Mouse (Mus musculus) forebrain, postnatal 0 days (tissue): ENCODE data around the gene Vax1. TPM values are rescaled to one million over a fixed set of nuclear protein-coding genes. Genes with fewer than 3 reads are reported as not detected.

Experiments
- ATAC-seq: fragments of 200-750 bp; cut with Nextera tagmentation; 2 replicates; pipeline ENCODE4 v1.8.0; 2017; ENCODE audit warnings: mild to moderate bottlenecking, moderate library complexity
- DNase-seq: peaks from one replicate; pipeline ENCODE4 v3.0.0-alpha.2; 2015
- H3K27ac ChIP-seq: fragments of 300-500 bp; sonication (generic); 2 replicates; pipeline ENCODE4 v1.5.1; 2014; ENCODE audit warnings: low read depth, mild to moderate bottlenecking, antibody characterized with exemption, low read length, moderate library complexity, mixed read lengths
- H3K27me3 ChIP-seq: fragments of 300-500 bp; sonication (generic); 2 replicates; pipeline ENCODE4 v1.6.1; 2014; ENCODE audit warnings: mild to moderate bottlenecking, low read length, mixed read lengths; ENCODE audit not compliant: insufficient read depth
- H3K36me3 ChIP-seq: fragments of 300-500 bp; sonication (generic); 2 replicates; pipeline ENCODE4 v1.6.1; 2014; ENCODE audit warnings: mild to moderate bottlenecking, moderate library complexity; ENCODE audit not compliant: insufficient read depth
- H3K4me1 ChIP-seq: fragments of 300-500 bp; sonication (generic); 2 replicates; pipeline ENCODE4 v1.6.1; 2014; ENCODE audit warnings: antibody characterized with exemption; ENCODE audit not compliant: insufficient read depth
- H3K4me2 ChIP-seq: fragments of 300-500 bp; sonication (generic); 2 replicates; pipeline ENCODE4 v1.6.1; 2014; ENCODE audit warnings: low read depth, mild to moderate bottlenecking, moderate library complexity
- H3K4me3 ChIP-seq: fragments of 300-500 bp; sonication (generic); 2 replicates; pipeline ENCODE4 v1.5.1; 2014; ENCODE audit warnings: low read depth, low read length, mixed read lengths
- H3K9ac ChIP-seq: fragments of 300-500 bp; sonication (generic); 2 replicates; pipeline ENCODE4 v1.6.1; 2014; ENCODE audit warnings: mild to moderate bottlenecking
- H3K9me3 ChIP-seq: fragments of 300-500 bp; sonication (generic); 2 replicates; pipeline ENCODE4 v1.6.1; 2016; ENCODE audit warnings: low read length
- CTCF ChIP-seq: sonication (generic); IDR thresholded peaks from 2 replicates; pipeline ENCODE4 v1.5.1; 2016; ENCODE audit warnings: antibody characterized with exemption, control low read depth, low read depth
- WGBS: fragments of 180-500 bp; shearing (Covaris S2); extraction: QIAGEN DNeasy Blood & Tissue Kit; methylation state at CpG from one replicate; pipeline ENCODE4 v1.1.7; 2014; 5-methylcytosine and 5-hydroxymethylcytosine counted together
- polyA plus RNA-seq: library from polyadenylated mRNA; unstranded; fragments of >200 nt; fragmentation: Nextera tagmentation; extraction: Ambion mirVana; gene quantifications from 2 replicates; pipeline ENCODE4 v1.2.1, GENCODE M21; 2015
- total RNA-seq: library from RNA; depleted of rRNA; stranded (reverse); fragments of >200 nt; gene quantifications from 2 replicates; pipeline ENCODE4 v1.2.3, GENCODE M21; 2014; rRNA removed

The Vax1 gene
- total RNA-seq (4.2 and 7.2 TPM in 2 replicates), polyA plus RNA-seq (1.8 and 3.2 TPM in 2 replicates)

DNA sequence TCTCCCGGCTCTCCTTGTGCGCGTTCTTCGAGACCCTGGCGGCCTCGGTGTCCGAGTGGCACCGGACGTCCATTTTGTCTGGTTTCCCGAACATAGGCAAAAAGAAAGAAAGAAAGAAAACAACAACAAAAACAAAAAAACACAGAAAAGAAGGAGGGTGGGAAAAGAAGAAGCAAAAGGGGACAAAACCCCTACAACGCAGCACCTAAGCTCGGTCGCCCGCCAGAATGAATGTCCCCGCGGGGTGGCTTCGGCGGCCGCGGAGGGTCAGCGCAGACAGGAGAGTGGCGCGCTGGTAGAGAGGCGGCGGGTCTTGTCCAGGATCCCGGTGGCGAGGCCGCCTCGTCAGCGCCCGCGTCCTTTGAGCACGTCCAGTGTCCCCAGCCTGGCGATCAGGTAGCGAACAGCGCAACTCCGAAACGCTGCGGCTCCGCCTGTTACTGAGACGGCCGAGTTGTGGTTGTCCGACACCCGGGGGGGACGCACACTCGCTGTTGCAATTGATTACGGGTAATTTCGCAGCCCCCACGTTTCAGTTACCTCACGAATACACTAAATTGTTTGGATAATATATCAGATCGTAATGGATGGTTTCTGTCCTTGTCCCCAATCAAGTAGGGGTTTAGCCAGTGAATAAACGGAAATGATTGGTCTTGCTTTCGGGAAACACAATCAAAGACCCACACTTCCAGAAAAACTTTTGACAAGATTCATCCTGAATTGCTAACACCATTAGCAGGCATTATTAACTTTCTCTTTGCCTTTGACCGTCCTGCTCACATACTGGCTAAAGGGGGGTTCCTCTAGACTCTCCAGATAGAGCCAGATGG is at the start of gene Vax1:
Gene Vax1 (minus strand): TSS at position 121 of the 830 bp plus-strand sequence.
- Histone ChIP-seq H3K4me2 (peak within 1 kb of the TSS; percentile 49), H3K27ac (peak within 1 kb of the TSS; percentile 47), H3K9ac (peak within 1 kb of the TSS; percentile 54), H3K36me3 (no peaks in the 10 kb centered on the region), H3K4me1 (no peaks in the 10 kb centered on the region), H3K9me3 (no peaks in the 10 kb centered on the region), H3K4me3 (peak within 1 kb of the TSS; percentile 39), H3K27me3 (peaks cover 36% of the 10 kb centered on the region)
- ATAC-seq (no peak), DNase-seq (peak; percentile 59)
- 2% methylated on average over 54 of the region's 54 CpGs for WGBS
- TF ChIP-seq CTCF = no peak

- Histone ChIP-seq H3K9ac (no peak within 1 kb of the TSS), H3K4me1 (no peaks in the 10 kb centered on the region), H3K4me2 (no peak within 1 kb of the TSS), H3K27ac (no peak within 1 kb of the TSS), H3K27me3 (no peaks in the 10 kb centered on the region), H3K4me3 (no peak within 1 kb of the TSS), H3K36me3 (no peaks in the 10 kb centered on the region), H3K9me3 (no peaks in the 10 kb centered on the region)
- TF ChIP-seq CTCF = no peak
- DNase-seq = no peak
- ATAC-seq = no peak
- 93% methylated on average over 8 of the region's 8 CpGs for WGBS
Measured at GRCm38 (mm10) chr19:59218991-59219390, 49.1 kb upstream of the Vax1 start, which contains the start of gene Kcnk18. Gene Kcnk18, plus strand, starts transcription at chr19:59219214.

DNA sequence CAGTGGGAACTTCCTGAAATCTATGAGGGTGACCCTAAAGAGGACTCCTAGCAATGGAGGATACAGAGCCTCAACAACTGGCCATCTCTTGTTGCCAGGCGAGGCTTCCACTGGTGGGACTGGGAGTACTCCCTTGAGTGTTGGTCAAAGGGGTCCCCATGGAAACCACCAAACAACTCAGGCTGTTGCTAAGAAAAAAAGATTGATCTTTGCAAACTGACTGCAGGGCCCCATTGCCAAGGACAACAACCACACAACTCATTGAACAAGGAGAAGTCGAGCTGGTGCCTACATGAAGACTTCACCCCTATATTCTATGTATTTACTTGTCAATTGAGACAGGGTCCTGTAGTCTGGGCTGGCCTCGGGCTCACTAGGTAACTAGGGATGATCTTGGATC is 47.0 kb upstream of the Vax1 start:
- ATAC-seq = no peak
- TF ChIP-seq CTCF = no peak

DNA sequence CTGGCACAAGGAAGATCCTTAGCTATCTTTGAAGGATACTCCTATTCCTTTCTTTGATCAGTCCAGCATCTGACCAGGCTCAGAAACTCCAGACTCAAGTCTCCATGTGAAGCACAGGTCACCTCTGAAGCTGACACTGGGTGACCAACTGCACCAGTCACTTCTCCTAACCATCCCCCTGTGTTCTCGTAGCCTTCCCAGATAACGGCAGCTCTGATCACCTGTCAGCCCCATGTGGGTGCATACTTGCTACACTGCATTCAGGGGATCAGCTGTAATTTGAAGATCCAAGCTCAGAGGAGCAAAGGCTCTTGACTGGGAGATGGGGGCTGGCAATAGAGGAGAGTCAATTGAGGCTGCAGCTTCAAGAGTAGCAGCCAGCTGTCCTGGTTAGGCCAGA is 39.1 kb upstream of the Vax1 start:
- WGBS = 77% methylated on average over 2 of the region's 2 CpGs
- no peak for TF ChIP-seq CTCF

More for the DNA sequence above, 47.0 kb upstream of the Vax1 start:
- no peak for DNase-seq
- 79% methylated on average over 3 of the region's 3 CpGs for WGBS
- H3K4me3 ChIP-seq = no peak overlapping the region
- H3K9me3 ChIP-seq = no peaks in the 10 kb centered on the region
- no peak overlapping the region for H3K27ac ChIP-seq
- no peaks in the 10 kb centered on the region for H3K4me1 ChIP-seq
- H3K9ac ChIP-seq = no peak overlapping the region
- H3K36me3 ChIP-seq = no peaks in the 10 kb centered on the region
- no peaks in the 10 kb centered on the region for H3K27me3 ChIP-seq
- H3K4me2 ChIP-seq = no peak overlapping the region

DNA sequence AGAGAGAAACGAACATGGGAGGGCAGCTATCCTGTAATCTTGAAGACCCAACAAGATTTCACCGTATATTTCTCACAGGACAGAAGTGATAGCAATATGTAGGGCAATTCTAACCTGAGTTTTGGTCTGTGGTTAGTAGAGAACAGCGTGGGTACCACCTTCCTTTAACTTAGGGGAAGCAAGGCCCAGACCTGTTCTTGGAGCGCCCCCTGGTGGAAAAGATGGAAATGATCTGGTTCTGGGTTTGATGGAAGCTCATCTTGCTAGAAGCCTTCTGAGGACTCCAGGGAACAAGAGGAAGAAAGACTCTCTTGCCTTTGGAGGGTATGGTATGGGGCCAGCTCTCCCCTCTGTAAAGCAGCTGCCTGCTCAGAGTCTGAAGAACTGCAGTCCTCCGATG is 38.6 kb upstream of the Vax1 start:
- no peaks in the 10 kb centered on the region for H3K9me3 ChIP-seq
- no peaks in the 10 kb centered on the region for H3K4me1 ChIP-seq
- peak; percentile 94 for DNase-seq
- H3K36me3 ChIP-seq = no peaks in the 10 kb centered on the region
- no peaks in the 10 kb centered on the region; the same call in 1 of the 2 replicates for H3K27me3 ChIP-seq
- no peak overlapping the region for H3K27ac ChIP-seq
- H3K9ac ChIP-seq = no peak overlapping the region
- H3K4me2 ChIP-seq = no peak overlapping the region
- H3K4me3 ChIP-seq = no peak overlapping the region
- TF ChIP-seq CTCF = peak; percentile 94
- ATAC-seq = peak; percentile 69
- whole genome bisulfite sequencing = 33% methylated on average over 5 of the region's 5 CpGs

More for the DNA sequence above, 39.1 kb upstream of the Vax1 start:
- Histone ChIP-seq H3K27me3 (no peaks in the 10 kb centered on the region), H3K4me2 (no peak overlapping the region), H3K9ac (no peak overlapping the region), H3K4me3 (no peak overlapping the region), H3K27ac (no peak overlapping the region), H3K36me3 (no peaks in the 10 kb centered on the region), H3K4me1 (no peaks in the 10 kb centered on the region), H3K9me3 (no peaks in the 10 kb centered on the region)
- DNase-seq (no peak), ATAC-seq (no peak)

GRCm38 (mm10) chr19:59198161-59198560 is 28.3 kb upstream of the Vax1 start:
- no peak for DNase-seq
- Histone ChIP-seq H3K36me3 (no peaks in the 10 kb centered on the region), H3K4me1 (no peaks in the 10 kb centered on the region), H3K27me3 (peaks cover 40% of the 10 kb centered on the region), H3K27ac (no peak overlapping the region), H3K9me3 (no peaks in the 10 kb centered on the region), H3K4me2 (no peak overlapping the region), H3K9ac (no peak overlapping the region), H3K4me3 (no peak overlapping the region)
- WGBS = 45% methylated on average over 7 of the region's 7 CpGs
- no peak for ATAC-seq
- peak; percentile 63 for TF ChIP-seq CTCF

- H3K9ac ChIP-seq = no peak overlapping the region
- H3K4me3 ChIP-seq = no peak overlapping the region
- DNase-seq = peak; percentile 75
- H3K27ac ChIP-seq = no peak overlapping the region
- ATAC-seq = peak; percentile 93
- WGBS = 7% methylated on average over 15 of the region's 15 CpGs
- H3K9me3 ChIP-seq = no peaks in the 10 kb centered on the region
- no peak overlapping the region for H3K4me2 ChIP-seq
- no peaks in the 10 kb centered on the region for H3K36me3 ChIP-seq
- TF ChIP-seq CTCF = peak; percentile 85
- no peaks in the 10 kb centered on the region for H3K4me1 ChIP-seq
- H3K27me3 ChIP-seq = peaks cover 48% of the 10 kb centered on the region
Measured at GRCm38 (mm10) chr19:59196111-59196666, 26.3 kb upstream of the Vax1 start.
